ENCODE assay signal across 13 mouse cellular contexts in the genomic region with DNA sequence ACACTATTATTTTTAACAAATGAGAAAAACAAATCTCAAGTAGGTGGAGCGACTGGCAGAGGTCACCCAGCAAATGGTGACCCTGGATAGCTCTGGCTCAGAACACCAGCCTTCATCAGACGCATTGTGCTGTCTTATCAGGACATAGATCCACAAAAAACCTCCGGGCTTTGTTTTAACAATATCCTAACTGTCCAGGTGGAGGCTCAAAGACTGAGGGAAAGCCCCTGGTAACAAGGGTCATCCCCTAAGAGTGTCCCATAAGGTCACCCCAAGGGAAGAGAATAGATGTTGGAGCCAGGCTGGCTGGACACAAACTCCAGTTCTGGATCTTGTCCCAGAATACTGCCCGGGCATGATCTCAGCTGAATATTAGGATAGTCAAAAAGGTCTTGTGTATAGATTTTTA. TPM values are rescaled to one million over a fixed set of nuclear protein-coding genes. Genes with fewer than 3 reads are reported as not detected.
DNase-seq lines count a peak whose midpoint lies in the region; ATAC-seq lines count a peak whose summit lies in the region.
"Had no signal": no experiment of that assay in that cellular context is flagged by ENCODE, and none has a peak within 500 bp of the region (broad histone marks: within the 10 kb centered on the region; RNA-seq: fewer than 3 reads in every experiment).

No protein-coding gene starts in this region.

- no peaks in the 10 kb centered on the region for H3K36me3 ChIP-seq in heart, embryonic 16.5 days (ENCODE audit: control insufficient read depth, insufficient read depth)
- no peaks in the 10 kb centered on the region for H3K36me3 ChIP-seq in kidney, embryonic 16.5 days (ENCODE audit: insufficient read depth, low read length)

- 0 out of 2 replicates have a peak, but pooled peaks have one; percentile 11 for ATAC-seq in heart, embryonic 16.5 days (replicated peaks; ENCODE audit: extremely low read depth, insufficient read depth, low FRiP score)
- peak; percentile 46; the same call in 1 of the 2 replicates for ATAC-seq in kidney, embryonic 16.5 days (ENCODE audit: low FRiP score, low TSS enrichment)
- ATAC-seq: inflammation-experienced regulatory T-cells, adult 6 months had no signal

- 56% methylated on average over 4 of the region's 4 CpGs for WGBS in heart, embryonic 16.5 days
- 68% methylated on average over 4 of the region's 4 CpGs for WGBS in kidney, embryonic 16.5 days

- H3K27me3 ChIP-seq in heart, embryonic 16.5 days (ENCODE audit: control insufficient read depth, insufficient read depth, low read length), result no peaks in the 10 kb centered on the region
- H3K27me3 ChIP-seq in kidney, embryonic 16.5 days (ENCODE audit: insufficient read depth, low read length), result no peaks in the 10 kb centered on the region

- peaks cover 16% of the 10 kb centered on the region for H3K4me1 ChIP-seq in heart, embryonic 16.5 days (ENCODE audit: control insufficient read depth, insufficient read depth, low read length)
- peaks cover 18% of the 10 kb centered on the region for H3K4me1 ChIP-seq in kidney, embryonic 16.5 days (ENCODE audit: insufficient read depth, low read length)

- no peak overlapping the region for H3K4me3 ChIP-seq in heart, embryonic 16.5 days (ENCODE audit: low read length)
- no peak overlapping the region for H3K4me3 ChIP-seq in kidney, embryonic 16.5 days (ENCODE audit: low read length)
- H3K4me3 ChIP-seq: erythroblast, embryonic 14.5 days had no signal

- H3K9ac ChIP-seq in heart, embryonic 16.5 days (ENCODE audit: low read length), result no peak overlapping the region
- H3K9ac ChIP-seq in kidney, embryonic 16.5 days (replicated peaks; ENCODE audit: low read length), result no peak overlapping the region

- peak overlapping the region; percentile 70 for H3K27ac ChIP-seq in heart, embryonic 16.5 days (ENCODE audit: low read length)
- no peak overlapping the region for H3K27ac ChIP-seq in kidney, embryonic 16.5 days (ENCODE audit: low read length)

- H3K4me2 ChIP-seq in heart, embryonic 16.5 days (ENCODE audit: low read depth, low read length), result no peak overlapping the region
- no peak overlapping the region for H3K4me2 ChIP-seq in kidney, embryonic 16.5 days (replicated peaks; ENCODE audit: low read depth, low read length)

- no peaks in the 10 kb centered on the region for H3K9me3 ChIP-seq in heart, embryonic 16.5 days (replicated peaks; ENCODE audit: control insufficient read depth, low read length)
- no peaks in the 10 kb centered on the region for H3K9me3 ChIP-seq in kidney, embryonic 16.5 days (ENCODE audit: low read length)

- DNase-seq in gastrocnemius, postnatal 25 days, result peak; percentile 36
- no peak for DNase-seq in gastrocnemius, postnatal 10 days
- DNase-seq in adipocyte (ENCODE audit: low spot score), result peak; percentile 76
- no peak for DNase-seq in natural killer cell, adult 2 months (ENCODE audit: low spot score in 2 of 2)
- no peak for DNase-seq in testis, postnatal 10 days (ENCODE audit: low spot score)
- no peak for DNase-seq in frontal cortex, postnatal 10 days (ENCODE audit: low spot score in 2 of 2)
- DNase-seq: cerebellum, postnatal 36 days; gastrocnemius, postnatal 36 days; thymus, postnatal 36 days had no signal

RNA-seq across cellular contexts. Expression of a gene that starts 56.6 kb away (rescaled TPM):
- total RNA-seq in gastrocnemius, postnatal 25 days (2021), result 10 to 100 TPM; 42.1 to 43.0 TPM
- 10 to 100 TPM; 80.5 to 82.4 TPM for total RNA-seq in gastrocnemius, postnatal 10 days (2021)
- polyA plus RNA-seq in heart, embryonic 16.5 days (2015; fragmentation: Nextera tagmentation; extraction: Ambion mirVana), result 38.5 and 39.3 TPM in 2 replicates
- polyA plus RNA-seq in kidney, embryonic 16.5 days (2015; fragmentation: Nextera tagmentation; extraction: Ambion mirVana), result 39.8 and 40.1 TPM in 2 replicates

Comparison
In these comparisons a context has a peak if more than half of its experiments do, and no peak if none do; other contexts are left out.
1. DNase-seq: peak in gastrocnemius, postnatal 25 days (single experiment) and adipocyte (single experiment); none in gastrocnemius, postnatal 10 days (single experiment), natural killer cell, adult 2 months (0 of 2), testis, postnatal 10 days (single experiment) and frontal cortex, postnatal 10 days (0 of 2).